Mouse (Mus musculus) cerebellum, postnatal 36 days (tissue): Measurements from ENCODE around the gene Jazf1.

Experiments used
- DNase-seq, 2 experiments: peaks; one replicate each; pipeline ENCODE4 v3.0.0; 2021 to 2022; ENCODE audit warnings: mixed read lengths in 2 of 2

The Jazf1 gene

DNA sequence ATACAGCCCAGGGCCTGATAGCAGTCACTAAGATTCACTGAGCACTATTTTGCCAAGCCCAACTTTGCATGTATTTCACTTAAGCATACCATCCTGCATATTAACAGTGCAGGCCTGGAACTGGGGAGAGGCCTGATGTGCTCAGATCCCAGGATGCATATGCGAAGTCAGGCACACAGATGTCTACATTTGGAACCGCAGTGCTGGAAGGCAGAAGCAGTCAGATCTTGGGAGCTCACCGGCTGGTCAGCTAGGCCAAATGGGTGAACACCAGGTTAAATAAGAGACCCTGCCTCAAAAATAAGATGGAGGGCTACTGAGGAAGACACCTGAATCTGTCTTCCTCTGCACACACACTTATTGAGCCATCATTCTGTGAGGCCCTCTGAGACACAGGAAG is 113.6 kb downstream of the Jazf1 start:
- no peak for DNase-seq

DNA sequence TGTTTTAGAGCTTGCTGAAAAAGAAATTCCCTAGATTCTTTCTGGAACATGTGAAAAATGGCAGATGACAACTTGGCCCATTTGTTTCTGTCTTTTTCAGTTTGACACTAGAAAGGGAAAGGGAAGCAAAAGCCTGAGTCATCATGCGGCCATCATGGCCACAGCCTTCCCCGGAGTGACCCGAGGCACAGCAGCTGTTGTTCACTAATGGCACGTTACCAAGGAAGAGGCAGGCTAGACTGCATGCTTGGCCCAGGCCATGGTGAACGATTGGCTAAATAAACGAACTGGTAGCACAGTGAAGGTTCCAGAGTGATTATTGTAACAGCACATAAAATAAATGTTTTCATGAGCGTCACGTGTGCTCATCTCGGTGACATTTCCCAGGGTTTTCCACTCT is 114.0 kb downstream of the Jazf1 start:
- no peak for DNase-seq

DNA sequence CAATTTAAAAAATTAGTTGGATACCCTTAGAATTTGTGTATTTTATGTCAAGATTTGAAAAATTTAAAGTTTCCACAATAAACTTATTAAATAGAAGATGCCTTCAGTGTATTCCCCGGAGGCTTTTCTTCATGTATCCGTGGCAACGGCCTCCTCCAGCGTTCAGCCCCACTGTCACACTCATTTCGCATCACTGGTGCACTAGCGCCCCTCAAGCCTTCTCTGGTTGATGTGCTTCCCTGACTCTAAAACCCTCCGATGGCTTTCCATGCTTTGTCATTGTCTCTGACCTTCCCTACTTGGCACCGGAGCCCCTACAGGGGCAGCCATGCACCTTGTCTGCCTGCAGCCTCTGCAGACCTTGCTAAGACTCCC is 115.9 kb downstream of the Jazf1 start:
- no peak for DNase-seq

DNA sequence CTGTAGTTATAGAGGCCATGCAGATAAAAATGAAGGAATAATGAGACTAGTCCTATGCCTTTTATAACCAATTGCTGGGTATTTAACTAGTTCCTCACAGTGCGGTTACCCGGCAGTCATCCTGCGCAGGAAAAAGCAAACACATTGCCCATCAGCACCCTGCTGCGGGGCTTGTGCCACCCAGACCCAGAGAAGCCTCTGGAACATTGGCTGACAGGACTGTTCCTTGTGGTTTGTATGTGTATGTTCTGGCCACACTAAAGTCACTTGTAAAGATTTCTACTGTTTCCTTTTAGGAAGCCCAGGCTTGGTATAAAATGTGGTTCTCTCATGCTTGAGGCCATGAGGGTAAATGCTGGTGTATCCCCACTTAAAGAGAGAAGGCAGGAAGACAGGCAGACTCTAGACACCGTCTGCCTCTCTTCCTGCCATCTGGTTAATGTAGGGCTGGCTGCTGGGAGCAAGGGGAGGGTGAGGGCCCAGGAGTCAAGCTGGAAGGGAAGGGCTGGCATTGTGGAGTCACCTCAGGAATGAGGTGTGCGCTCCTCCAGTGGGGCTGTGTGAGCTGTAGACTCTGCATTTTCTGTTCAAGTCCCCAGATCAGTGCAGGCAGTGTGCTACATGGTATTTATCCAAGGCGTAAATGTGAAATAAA is 116.4 kb downstream of the Jazf1 start:
- no peak for DNase-seq

DNA sequence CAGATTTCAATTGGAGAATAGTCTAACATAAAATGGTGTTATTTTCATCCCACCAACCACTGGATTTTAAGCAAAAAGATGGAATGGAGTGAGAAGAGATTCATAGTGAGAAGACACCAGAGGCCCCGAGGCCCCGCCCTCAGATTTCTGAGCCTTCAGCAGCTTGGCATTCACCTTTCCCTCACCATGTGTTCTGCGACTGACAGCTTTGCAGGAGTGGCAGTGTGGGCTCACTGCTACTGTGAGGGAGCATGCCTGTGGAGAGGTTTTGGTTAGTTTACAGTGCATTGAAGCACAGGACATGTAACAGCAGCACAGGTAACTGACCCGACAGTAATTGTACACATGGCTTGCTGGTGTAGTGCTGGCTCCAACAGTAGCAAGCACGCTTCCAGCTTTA is 118.1 kb downstream of the Jazf1 start:
- peak; percentile 37 to 41 for DNase-seq

DNA sequence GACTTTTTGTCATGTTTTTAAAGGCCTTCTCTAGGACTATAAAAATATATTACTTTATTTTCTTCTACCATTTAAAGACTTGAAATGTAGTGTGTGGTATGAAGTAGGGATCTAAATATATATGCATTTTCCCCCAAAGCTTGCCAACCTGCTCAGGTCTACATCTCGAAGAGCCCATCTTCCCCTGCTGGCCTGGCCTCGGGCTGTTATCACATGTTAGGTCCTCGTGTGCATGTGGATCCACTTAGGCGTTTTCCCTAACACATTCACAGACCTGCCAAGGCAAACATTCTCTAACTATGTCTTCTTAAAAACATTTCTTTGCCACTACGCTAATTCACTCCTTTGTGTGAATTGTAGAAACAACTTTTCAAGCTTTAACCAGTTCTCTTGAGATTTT is 125.9 kb downstream of the Jazf1 start:
- no peak for DNase-seq

DNA sequence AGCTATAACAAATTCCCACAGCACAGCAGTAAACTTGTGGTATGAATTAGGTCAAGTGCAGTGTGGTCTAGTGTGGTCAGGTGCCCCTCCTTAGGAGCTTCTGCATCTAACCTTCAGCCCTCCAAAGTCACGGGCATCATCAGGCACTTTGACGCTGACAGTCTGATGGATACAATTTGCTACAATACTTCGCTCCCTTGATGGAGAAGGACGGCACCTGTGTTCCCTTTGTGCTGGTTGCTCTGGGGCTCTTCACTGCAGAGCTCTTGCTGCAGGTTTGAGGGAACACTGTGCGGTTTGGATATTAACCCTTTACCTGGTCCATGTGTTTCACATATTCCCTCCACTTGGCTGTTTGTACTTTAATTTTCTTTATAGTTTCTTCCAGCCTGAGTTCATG is 126.3 kb downstream of the Jazf1 start:
- DNase-seq = no peak

DNA sequence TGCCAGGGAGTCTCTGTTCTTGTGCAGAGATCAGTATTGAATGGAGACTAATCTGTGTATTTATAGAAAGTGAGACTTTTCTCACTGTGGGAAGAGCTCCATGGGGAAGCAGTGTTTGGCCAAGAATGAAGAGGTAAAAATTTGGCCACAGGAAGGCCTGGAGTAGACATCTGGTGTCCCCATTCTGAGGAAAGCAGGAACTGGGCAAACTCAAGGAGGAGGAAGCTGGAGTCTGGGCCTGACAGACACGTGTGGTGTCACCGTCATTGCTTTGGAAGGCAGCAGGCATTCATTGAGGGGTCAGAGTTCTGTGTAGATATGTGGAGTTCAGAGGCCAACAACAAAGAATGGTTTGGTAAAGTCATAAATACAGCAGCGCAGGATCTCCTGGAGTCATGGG is 130.5 kb downstream of the Jazf1 start:
- DNase-seq = peak; percentile 34 to 49

DNA sequence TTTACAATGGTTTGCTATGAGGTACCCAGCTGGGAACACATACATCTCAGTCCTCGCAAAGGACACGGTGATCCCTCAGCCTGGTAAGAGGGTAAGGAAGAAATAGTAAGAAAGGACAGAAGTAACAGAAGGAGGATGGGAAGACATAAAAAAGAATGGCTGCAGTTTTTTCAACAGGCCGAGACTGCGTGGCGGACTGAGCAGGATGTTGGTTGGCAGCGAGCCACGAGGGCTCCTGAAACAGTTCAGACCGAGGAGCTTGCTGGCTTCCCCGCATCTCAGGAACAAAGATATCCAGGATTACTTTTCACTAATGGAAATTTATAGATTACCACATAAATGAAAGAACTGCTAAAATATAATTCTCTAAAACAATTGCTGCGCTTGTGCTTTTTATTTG is 131.4 kb downstream of the Jazf1 start:
- DNase-seq = peak; percentile 72 to 75

DNA sequence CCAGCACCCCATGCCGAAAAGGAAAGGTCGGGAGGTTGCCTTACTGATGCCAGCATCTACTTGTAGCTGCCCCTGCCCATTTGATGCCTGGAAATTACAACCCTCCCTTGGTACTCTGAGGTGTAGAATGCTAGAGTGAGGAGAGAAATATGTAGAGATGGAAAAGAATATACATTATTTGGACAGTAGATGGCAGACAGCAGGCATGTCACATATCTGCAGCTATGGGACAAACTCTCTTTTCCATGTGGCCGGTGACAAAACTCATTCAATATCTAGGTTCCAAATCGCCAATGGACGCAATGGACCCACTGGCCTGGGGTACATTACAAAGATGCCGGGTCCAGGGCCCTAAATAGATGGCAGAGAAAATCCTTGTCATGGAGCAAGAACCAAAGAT is 134.4 kb downstream of the Jazf1 start:
- no peak for DNase-seq

DNA sequence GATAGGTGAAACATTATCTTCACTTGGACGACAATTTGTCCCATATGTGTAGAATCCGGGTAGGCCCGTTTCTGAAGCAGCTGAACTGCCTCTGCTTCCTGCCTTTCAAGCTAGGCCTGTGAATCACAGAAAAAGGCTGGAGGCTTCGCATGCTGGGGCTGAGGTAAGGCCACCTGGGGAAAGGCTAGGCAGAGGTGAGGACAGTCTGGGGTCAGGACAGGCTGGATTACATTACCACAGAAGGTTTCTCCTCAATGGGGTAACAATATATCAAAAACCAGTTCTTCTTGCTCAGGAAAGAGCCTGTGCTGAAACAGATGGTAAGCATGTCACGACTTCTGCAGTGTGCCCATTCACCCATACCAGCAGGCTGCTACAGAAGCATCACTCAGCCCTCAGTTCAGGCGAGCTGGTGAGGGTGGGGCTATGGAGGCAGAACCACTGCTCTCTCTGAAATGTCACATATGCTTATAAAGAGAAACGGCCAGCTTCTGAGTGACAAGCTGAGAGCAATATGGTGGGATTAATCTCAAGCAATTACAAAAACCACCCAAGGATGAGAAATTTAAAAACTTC is 135.7 kb downstream of the Jazf1 start:
- DNase-seq = no peak

DNA sequence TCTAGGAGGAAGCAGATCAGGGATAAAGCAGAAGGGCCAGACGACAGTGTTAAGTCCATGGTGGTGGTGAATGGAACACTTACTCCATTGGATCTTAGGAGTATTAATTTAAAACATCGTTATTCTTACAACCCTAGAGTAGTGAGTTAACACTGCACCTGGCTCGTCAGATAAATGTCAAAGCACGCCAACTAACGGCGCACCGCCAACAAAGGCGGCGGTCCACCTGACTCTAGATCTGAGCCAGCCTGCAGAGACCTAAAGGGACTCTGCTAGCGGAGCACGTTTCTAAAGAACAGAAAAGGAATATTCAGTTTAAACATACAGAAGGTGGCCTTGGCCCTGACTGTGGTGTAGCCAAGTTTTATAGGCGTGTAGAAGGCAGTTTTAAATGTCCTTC is 139.1 kb downstream of the Jazf1 start:
- peak; percentile 44 to 46 for DNase-seq

DNA sequence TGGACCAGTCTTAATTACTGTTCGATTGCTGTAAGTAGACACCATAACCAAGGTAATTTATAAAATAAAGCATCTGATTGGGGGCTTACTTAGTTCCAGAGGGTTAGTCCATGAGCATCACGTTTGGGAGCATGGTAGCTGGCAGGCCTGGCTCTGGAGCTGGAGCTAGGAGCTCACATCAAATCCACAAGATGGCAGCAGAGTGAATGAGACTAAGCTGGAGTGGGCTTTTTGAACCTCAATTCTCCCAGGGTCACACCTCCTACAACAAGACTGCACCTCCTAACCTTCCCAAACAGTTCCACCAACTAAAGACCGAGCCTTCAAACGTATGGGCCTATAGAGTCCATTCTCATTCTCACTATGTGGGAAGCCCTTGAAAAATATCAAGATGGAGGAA is 141.5 kb downstream of the Jazf1 start:
- no peak for DNase-seq

DNA sequence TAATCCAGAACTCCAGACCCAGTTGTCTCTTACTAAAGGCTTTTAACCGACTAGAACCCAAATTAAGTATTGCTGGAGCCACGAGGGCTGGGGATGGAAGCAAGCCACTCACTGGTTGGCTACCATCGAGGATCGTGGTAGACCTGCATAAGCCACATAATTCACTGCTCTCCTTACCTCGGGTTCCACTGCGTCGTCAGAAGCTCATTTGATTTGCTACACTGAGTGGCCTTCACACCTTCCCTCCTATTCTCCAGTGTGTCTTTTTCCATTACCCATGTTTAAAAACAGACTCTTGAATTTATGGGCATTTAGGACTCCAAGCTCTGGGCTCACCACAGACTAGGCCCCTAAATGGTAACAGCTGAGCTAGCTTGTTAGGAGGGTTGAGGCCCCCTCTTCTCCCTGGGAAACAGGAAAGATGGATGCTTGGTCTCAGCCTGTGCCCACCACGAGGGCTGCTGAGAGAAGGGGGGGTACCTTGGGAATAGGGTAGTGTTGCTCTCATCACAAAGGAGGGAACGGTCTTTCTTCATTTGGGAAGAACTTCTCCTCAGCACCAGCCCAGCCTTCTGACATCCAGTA is 142.9 kb downstream of the Jazf1 start:
- no peak for DNase-seq

DNA sequence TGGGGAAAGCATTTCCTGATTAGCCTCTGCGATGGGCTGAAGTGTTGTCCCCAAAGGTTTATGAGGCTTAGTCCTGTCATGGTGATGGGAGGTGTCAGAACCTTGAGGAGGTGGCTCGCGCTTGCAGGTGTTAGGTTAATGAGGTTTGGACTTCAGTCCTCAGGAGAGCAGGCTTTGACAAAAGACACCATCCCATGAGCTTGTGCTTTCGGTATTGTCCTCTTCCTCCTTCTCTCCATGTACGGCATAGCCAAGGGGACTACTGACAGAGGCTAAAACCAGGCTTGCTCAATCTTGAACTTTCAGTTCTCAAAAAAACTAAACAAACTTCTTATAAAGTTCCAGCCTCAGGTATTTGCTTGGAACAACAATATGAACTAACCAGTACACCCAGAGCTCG is 147.2 kb downstream of the Jazf1 start:
- no peak for DNase-seq

DNA sequence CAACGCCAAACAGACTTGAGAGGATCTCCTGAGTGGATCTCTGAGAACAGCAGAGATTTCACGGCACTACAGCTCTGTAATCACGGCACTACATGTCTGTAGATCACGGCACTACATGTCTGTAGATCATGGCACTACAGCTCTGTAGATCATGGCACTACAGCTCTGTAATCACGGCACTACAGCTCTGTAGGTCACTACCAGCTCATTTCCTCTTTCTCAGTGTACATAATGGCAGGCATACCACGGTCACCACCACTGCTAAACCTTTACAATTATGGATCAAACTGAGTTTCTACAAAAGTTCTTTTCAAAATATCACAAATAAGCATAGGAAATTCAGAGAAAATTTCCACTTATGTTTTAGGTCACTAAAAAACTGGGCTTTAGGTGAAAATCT is 147.7 kb downstream of the Jazf1 start:
- no peak for DNase-seq

DNA sequence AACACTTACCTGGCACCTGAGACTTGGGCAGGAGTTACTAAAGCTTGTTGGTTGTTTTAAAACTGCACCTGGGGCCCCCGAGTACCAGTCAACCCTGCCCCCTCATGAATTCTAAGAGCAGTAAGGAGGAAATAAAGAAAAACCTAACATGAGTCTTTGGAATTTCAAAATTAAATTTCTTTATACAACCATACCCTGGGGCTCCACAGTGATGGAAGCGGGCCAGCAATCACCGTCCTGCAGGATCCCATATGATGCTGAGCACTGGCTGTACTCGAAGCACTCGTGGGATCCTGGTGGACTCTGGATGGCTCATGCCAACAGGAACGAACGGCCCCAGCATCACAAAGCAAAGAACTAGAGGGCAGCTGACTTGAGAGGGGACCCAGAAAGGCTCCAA is 149.0 kb downstream of the Jazf1 start:
- no peak for DNase-seq

DNA sequence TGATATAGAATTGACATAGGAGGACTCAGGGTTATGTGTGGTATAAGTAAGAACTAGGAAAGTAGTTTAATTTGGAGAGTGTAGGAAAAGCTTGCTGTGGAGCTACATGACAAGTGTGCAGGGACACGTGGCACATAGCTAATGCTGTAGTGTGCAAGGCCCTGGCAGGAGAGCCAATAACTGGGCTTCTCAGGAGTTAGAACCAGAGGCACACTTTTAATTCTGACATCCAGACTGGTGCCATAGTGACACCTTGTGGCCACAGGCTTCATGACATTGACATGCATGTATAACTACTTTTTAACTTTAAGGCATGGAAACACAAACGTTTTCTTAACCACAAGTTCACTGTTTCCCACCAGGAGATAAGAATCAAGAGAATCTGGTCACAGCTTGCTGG is 149.5 kb downstream of the Jazf1 start:
- DNase-seq = peak; percentile 72 to 85

DNA sequence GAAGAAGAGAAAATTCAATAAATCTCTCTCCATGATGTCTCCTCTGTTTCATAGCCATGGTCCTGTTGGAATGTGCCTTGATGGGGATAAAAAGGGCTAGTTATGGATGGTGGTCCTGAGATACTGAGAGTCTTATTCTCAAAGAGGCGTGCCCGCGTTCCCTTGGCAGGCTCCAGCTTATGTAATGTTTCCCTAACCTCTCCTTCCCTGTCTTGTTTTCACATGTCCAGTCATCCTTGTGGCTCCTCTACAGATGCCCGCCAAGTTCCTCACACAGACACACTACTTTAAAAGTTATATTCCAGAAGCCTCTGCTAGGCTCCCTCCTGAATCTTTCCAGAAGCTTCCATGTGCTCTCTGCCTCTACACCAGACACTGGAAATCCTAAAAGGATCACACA is 151.0 kb downstream of the Jazf1 start:
- no peak for DNase-seq

DNA sequence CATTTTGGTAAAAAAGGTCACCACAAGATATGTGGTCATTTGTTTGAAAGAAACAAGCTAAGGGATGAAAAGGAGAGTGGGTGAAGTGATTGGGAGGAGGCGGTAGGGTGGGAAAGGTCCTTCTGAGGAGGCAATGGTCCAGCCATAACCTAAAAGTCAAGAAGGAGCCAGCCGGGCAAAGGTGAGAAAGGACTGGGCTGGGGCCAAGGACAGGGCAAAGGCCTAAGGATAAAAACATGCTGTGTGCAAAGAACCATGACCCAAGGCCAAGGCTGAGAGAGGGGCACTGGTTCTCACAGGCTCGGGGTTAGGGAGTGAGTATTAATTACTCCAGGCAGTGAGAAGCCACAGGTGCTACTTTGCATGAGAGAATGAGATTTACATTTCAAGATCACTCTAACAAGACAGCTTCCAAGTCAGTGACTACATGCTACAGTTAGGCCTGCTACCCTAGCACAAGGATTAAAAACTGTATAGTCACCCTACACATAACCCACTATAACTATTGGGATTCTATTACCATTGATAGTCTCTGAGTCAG is 151.5 kb downstream of the Jazf1 start:
- no peak for DNase-seq

DNA sequence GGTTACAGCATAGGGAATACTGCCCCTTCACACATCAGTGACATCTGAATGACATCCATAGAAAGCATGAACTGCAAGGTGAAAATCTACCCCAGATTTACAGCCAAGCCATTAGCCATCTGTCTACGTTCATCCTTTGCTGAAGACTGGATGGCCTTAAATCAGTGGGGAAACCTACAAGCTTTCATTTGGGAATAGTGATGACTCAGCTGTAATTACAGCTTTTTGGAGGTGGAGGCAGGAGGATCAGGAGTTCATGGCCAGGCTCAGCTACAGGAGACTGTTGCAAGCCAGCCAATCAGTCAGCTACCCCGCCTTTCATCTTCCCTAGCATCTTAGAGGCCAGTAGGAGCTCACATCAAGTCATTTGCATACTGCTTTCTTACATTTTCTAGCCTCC is 153.5 kb downstream of the Jazf1 start:
- no peak for DNase-seq

DNA sequence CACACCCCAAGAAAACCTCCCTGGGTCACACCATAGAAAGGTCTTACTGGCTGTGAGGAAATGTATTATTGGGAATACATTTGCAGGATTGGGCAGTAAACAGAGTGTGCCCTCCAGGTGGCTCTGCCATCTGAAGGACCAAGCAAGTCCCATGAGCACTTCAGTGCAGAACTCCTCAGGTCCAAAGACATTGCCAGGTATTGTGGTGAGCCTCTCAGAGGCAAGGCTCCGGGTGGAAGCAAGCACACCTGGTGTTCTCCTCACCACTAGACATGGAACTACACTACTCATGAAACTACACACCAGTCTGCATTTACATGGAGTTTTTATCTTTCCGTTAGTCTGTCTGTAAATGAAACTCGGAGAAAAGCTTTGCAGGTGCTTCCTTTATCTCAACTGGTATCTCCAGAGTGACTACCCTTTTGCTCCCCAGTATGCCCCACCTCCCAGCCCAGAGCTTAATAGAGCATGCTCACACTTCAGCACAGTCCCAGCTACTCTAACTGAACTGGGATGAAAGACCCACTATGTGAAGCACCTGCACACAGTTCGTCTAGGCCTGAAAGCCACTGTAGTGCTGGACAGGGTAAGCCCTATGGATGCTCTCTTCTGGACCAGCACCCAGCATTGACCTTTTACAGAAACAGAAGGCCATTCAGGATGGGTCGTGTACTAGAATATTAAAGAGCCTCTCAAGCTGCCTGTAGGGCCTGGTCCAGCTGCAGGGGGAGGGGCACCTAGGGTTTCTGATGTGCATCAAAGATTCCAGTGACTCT is 156.1 kb downstream of the Jazf1 start:
- DNase-seq = no peak

DNA sequence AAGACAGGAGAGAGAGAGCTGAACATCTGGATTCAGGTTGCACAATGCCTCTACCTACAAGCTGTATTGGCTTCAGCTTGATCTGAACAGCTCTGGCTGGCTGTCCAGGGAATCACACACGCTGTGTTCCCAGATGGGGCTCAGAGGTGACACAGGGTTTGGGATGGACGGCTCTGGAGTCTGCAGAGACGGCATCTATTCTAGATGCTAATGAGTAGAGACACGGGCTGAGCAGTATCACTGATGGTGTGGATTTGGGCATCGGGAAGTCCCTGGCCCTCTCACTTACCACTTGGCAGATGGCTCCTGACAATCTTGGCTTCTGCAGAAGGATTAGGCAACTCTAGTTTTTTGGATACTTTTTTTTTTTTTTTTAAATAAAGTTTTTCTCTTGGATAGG is 161.6 kb downstream of the Jazf1 start:
- no peak for DNase-seq

DNA sequence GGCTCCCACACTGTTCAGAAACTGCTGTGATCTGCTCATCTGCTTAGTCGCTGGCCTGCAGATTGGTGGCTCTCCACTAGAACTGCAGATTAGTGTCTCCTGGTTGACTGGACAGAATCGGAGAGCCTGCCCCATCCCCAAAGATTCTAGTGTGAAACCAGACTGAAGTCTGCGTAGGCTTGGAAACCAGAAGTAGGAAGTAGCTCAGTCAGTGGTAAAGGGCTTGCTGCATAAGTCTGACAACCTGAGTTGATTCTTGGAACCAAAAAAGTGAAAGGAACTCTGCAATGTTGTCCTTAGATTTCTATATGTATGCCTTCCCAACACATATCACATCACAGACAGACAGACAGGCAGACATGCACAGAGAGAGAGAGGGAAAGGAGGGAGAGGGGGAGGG is 163.3 kb downstream of the Jazf1 start:
- no peak for DNase-seq
